Mouse (Mus musculus) fibroblast of lung, adult 2 months (primary cell): Measurements from ENCODE around the gene Scamp2.

Source experiments
- DNase-seq: peaks from one replicate; pipeline ENCODE4 v3.0.0-alpha.2; 2011; ENCODE audit warnings: low read depth

Scamp2 gene

DNA sequence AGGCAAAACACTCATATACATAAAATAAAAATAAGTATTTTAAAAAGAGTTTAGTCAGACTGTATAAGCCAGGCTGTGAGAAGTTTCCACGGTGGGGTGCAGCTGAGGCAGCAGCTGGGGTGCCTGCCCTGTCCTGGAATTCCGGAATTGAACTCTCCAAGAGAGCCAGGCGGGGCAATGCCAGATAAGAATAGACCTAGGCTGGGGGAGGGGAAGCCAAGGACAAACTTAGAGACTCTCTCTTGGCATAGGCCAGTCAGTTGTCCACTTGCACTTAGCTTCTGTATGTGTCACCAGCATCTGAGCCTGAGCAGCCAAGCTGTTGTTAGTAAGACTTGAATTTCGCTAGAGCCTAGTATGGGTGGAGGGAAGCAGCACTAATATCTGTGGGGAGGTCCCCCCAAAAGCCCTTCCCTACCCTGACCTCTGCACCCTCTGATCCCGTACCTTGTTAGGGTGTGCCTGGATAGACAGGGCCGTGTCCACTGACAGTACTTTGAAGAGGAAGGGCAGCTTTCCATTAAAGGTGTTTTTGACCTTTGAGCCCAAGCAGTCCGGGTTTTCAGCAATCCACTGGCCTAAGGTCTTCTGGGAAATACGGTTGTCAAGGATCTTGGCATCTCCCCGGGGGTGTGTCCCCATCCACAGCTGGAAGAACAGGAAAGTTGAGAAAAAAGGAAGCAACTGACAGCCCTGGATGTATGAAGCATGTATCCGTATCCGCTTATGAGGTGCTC, 10.4 kb upstream of the Scamp2 start:
- DNase-seq: no peak

DNA sequence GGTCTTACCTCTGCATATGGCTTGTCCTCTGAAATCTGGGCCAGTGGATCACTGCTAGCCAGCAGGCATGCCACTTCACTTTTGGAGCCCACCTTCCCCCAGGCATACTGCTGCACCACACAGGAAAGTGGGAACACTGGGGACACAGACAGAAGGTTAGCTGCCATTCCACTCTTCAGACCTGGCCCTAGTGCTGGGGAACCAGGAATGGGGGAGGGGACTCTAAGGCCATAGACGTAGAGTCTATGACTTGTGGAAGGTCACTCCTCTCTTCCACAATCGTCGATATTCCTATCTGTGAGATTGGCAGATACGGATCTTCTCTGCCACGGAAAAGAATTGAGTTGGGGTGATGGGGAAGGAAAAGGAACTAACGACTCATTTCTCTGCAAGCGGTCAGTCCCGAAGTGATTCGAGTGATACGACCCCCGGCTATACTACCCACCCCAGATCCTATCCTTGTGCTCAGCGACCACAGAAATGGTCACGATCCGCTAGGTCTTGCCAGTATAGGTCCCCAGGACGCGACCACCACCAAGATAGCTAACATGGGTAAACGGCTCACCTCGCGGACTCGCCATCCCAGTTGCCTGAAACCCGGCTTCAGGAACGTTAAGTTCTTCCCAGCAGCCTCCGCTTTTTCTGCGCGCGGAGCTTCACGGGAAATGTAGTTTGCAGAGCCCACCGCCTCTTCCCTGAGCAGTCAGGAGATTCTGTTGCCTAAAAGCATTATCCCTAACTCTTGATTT, 8.4 kb upstream of the Scamp2 start, which contains the start of gene Mpi:
Gene Mpi (minus strand): TSS at position 625 of the 749 bp plus-strand sequence.
- DNase-seq: no peak

DNA sequence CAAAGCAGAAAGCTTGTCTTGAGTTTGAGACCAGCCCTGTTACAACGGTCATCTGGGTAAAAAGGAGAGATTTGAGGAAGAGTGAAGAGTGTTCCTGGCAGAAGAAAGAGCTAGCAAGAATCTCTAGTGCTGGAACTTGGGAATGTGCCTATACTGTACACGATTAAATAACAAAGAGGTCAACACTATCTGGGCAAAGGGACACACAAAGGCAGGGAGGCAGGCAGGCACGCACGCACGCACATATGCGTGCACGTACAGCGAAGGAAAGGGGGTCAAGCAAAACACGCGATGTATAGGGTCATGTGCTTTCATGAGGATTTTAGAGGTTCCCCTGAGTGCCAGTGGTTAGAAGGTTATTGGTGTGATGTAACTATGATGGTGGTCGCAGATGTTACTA, 7.6 kb upstream of the Scamp2 start:
- no peak for DNase-seq

DNA sequence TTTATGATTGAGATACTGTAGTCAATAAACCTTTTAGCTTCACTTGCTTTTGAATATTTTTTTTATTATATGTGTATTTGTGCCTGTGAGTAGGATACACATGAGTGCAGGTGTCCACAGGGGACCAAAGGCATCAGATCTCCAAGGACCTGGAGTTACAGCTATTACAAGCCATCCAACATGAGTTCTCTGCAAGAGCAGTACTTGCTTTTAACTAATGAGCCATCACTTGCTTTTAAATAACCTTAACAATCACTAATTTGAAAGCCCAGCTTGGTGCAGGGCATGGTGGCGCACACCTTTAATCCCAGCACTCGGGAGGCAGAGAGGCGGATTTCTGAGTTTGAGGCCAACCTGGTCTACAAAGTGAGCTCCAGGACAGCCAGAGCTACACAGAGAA, 6.0 kb upstream of the Scamp2 start:
- no peak for DNase-seq

DNA sequence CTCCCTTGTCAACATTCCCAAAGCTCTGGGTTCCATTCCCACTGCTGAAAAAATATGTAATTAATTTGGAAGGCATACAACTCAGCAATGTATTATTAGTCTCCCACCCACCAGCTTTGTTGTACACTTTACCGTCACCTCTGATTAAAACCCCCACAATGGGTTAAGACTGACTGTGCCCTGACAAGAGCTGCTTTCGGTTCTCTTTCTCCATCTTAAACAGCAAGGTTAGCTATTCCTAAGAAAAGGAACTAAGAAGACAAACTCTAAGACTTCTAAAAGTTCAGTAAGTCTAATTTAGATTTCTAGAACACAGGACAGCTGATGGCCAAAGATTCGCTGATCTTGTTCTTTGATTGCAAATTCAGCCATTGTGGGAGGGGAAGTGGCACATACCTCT, 3.5 kb upstream of the Scamp2 start:
- no peak for DNase-seq

DNA sequence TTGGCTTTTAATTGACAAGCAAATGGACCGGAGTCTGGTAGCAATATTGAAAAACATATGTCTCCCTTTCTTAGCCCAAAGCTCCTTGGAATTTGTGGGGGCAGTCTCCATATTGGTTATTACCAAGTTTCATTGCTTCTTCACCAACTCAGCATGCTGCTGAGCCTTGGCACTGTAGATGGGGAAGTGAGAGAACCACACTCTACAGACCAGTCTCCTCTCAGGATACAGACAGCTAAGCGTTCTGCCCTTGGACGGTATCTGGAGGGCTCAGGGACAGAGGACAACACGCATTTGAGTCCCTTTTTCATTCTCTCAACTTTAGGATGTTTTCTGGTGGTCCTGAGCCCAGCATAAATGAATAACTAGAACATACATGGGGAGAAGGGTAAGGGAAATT, 2.1 kb upstream of the Scamp2 start:
- DNase-seq: no peak

DNA sequence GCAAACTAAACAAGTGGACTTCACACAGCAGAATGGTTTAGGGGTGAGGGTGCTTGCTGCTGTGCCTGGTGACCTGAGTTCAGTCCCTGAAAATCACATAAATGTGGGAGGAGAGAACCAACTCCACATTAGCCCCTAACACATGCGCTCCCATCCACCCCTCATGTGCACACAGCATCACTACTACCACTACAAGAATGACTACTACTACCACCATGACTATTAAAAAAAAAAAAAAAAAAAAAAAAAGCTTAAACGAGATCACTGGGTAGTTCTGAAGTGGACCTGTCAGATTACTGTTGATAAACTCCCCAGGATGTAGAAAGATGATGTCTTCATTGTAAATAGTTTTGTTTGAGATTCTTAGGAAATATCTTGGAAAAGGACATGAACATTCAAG, 1.2 kb upstream of the Scamp2 start:
- no peak for DNase-seq

DNA sequence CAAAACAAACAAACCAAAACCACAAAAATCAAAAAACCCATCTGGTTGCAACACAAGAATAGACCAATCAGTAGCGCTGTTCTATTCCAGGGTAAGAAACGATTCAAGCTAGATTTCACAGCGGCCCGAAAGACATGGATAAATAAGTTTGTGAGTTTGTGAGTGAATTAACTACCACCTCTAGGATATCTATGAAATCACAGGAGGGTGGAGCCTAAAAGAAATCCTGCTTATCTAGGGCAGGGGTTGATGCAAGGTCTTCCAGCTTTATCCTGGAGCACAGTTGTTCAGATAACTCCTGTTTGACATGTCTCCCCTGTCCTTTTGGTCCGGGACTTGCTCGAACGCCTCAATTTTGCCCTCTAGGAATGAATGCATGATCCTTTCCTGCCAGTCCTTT, 480 bp upstream of the Scamp2 start:
- no peak for DNase-seq

DNA sequence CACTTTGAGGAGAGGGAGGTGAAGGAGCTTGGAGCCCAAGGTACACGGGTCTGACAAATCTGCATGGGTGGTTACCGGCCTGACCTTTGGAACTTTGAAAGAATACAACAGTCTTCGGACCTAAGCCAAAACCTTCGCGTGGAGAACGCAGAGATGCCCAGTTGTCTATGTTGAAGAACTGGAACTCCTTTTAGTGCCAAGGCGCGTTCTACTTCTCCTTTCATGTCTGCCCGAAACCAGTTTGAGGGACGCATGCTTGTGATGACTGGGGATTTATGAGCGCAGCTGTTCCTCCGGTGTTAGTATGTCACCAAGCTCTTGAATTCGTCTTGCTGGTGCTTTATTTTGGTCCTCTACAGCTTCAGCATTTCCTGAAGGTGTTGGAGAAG, 962 bp downstream of the Scamp2 start:
- no peak for DNase-seq

DNA sequence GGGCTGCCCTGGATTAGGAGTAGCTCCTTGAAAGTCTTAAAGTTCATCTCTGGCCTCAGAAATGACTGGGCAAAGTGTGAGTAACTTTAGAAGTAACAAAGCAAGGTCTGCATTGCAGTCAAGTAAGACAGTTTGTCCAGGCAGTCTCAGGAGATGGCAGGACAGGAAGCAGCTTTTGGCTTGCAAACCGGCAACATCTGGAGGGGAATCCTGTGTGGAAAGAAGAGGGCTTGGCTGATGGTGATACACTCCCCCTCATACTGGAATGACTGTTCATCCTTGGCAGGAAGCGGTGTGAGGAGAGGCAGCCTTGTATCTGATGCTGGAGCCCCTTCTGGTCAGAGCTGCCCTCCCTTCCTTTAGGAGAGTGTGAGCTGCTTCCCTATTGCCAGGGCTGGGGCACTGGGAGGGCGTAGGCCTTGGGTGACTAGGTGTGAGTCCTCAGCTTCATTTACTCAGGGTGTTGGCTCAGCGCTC, 2.2 kb downstream of the Scamp2 start:
- no peak for DNase-seq

DNA sequence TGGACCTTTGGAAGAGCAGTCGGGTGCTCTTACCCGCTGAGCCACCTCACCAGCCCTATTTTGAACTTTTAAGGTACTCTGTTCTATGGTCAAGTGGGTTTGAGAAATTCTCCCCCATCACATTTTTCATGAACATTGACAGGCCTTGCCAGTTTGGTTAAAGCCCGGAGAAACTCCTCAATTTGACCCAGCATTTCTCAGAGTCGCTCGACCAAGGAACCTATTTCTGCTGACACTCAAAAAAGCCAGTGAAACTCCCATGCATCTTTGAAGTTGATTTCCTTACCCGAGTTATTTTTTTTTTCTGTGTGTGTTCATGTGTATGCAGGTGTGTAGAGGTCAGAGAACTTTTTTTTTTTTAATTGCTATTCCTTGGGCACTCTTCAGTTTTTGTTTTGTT, 3.9 kb downstream of the Scamp2 start:
- no peak for DNase-seq

DNA sequence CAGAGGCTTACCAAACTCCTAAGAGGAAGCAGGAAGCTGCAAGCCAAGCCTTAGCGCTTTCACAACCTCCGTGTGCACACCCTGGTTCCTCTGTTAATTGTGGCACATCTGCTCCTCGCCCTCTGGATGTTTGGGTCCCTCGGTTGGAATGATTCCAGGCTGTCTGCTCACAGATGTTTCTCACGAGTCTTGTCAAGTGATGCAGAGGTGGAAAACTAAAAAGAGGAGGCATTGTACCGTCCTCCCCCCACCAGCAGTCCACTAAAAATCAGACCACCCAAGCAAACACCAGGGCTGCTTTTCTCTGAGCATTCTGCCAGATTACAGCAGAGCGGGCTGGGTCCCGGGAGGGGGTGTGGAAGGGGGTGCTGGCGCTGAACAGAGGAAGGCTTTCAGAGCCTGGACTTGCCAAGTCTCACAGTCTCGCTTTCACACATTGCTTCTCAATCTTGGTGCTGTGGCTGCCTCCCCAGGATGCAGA, 5.0 kb downstream of the Scamp2 start:
- DNase-seq: peak; percentile 46

DNA sequence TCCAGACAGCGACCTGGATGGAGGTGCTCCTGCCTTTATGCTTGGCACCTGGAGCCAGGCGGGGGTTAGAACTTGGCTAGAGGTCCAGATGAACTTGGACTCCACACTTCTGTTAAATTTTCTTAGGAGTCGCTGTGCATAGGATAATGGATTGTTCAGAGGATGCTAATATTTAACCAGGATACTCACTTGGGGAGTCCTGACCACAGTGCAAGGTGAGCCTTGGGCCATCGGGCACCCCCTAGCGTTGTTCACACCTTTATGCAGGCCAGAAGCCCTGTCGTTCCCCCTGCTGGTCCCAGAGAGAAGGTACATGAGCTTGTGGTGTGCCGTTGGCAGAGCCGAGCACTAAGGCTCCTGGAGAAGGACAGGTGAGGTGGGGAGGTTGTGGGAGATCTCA, 6.1 kb downstream of the Scamp2 start:
- no peak for DNase-seq

DNA sequence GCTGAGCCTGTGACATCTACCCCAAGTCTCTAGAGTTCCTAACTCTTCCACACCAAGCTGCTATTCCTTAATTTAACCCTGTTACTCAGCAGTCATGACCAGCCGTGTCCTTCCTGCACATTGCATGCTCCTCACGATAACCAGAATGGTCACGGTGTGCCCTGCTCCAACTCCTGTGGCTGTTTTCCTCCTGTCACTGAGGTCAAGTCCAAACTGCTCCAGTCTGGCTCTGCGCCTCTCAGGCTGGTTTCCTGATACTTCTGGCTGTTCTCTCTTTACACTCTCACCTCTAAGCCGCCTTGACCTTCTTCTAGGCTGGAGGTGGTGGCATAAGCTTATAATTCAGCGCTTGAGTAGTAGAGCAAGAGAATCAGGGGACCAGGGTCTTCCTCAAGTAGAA, 7.8 kb downstream of the Scamp2 start:
- no peak for DNase-seq

DNA sequence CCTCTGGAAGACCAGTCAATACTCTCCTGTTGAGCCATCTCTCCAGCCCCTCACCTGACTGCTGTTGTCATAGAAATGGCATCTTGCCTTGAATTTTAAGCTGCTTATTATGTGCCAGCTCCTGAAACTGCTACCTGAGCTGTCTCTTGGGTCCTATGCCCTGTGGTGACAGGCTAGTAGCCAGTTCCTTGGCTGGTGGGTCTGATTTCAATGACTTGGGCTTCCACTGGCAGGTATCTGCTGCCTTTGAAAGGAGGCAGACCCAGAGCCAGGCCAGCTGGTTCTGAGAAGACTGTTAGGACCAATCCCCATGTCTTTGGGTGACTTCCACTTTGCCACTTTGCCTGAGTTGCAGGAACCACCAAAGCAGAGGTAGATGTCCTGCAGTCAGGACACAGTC, 13.7 kb downstream of the Scamp2 start:
- no peak for DNase-seq

DNA sequence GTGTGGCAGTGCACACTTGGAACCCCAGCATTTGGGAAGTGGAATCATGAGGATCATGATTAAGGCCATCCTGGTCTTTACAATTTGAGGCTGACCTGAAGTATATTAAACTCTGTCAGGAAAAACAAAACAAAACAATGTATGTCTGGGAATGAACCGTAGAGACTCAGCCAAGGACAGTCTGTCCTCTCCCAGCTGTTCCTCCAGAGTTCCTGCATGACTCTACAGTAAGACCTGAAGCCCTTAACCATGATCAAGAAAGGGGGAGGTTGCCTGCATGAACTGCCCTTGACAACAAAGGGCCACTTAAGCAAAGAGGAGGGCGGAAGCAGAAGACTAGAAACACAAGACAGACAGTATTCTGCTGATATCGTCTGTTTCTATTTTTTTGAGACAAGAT, 14.8 kb downstream of the Scamp2 start:
- no peak for DNase-seq

DNA sequence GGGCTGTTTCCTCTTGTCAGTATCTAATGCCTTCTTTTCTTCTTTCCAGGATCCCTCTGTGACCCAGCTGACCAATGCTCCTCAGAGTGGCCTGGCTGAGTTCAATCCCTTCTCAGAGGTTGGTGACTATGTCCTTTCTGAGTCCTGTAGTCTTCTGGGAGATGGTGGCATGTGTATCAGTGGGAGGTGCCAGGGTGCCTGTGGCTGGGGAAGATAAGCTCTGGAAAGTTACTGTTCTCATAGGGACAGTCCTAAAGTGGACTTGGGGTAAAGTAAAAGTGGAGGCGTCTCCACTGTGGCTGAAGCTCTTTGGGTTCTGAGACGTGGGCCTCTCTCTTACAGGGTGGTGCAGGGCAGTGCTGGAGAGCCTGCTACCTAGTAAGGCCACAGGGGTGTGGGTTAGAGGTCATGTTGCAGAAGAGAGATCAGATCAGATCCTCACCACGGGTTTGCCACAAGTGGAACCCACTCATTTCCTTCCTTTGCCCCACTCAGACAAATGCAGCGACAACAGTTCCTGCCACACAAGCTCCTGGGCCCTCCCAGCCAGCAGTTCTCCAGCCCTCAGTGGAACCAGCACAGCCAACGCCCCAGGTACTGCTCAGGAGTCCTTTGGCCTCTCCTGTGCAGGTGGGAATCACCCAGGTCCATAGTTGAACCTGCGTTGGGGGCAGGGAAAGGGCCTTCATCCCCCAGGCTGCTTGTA, 16.6 kb downstream of the Scamp2 start:
- DNase-seq: no peak

DNA sequence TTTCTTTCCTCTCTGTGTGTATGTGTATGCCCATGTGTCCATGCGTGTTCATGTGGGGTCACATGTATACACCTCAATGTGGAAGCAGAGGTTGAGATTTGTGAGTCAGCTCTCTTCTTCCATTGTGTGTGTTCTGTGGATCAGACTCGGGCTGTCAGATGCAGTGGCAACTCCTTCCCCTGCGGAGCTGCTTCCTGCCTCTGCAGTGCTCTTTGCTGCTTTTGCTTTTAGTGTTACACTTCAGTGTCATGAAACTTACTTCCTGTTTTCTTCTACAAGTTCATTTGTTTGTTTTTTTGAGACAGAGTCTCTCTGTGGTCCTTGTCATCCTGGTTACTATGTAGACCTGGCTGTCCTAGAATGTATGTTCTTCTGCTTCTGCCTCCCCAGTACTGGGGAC, 24.2 kb downstream of the Scamp2 start:
- DNase-seq: no peak

DNA sequence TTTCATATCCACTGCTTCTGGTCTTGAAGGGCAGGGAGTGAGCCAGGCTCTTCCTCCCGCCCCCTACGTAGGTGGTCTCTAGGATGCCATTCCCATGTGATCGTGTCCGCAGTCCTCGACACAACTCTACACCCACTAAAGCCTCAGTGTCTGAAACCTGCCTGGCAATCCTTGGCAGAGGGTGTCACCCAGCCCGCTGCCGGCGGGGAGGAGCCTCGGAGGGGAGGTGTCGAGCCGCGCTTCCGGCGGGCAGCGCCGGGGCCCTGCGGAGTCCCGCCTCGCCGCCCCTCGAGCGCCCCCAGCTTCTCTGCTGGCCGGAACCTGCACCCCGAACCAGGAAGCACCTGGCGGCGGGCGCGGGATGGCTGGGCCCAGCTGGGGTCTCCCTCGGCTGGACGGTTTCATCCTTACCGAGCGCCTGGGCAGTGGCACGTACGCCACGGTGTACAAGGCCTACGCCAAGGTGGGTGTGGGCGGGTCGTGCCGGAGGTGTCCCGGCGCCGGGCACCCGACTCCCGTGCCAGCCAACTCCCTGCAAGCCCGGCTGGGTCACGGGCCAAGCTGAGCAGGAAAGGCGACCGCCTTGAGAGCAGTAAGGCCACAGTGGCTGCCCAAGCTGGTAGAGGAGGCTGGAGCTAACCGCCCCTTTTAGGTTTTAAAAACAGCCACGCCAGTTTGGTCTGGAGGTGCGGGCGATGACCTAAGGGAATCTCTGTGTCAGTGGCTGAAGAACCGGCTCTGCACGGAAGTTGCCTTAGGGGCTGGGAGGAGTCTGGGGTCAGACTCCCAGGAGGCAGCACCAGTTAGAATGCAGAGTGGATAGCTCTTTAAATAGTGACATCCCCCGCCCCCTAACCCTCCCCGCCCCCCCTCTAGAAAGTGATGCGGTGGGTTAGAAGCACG, 28.7 kb downstream of the Scamp2 start, which contains the start of gene Ulk3:
Gene Ulk3 (plus strand): TSS at position 229 of the 903 bp plus-strand sequence.
- peak; percentile 56 for DNase-seq

DNA sequence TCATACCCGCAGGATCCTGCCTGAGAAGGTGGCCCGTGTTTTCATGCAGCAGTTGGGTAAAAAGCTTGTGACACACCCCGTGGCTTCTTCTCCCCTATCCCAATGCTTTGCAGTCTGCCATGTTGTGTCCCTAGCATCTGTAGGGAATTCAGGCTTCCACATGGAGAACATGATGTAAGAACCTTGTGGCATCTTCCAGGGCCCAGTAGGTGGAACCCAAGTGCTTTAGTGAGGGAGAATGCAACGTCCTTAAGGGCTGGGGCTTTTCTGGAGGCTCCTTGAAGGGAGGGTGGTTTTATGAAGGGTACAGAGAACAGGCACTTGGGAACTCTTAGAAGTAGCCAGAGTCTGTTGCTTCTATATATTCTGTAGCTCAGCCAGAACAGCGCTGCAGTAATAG, 30.0 kb downstream of the Scamp2 start:
- peak; percentile 41 for DNase-seq

DNA sequence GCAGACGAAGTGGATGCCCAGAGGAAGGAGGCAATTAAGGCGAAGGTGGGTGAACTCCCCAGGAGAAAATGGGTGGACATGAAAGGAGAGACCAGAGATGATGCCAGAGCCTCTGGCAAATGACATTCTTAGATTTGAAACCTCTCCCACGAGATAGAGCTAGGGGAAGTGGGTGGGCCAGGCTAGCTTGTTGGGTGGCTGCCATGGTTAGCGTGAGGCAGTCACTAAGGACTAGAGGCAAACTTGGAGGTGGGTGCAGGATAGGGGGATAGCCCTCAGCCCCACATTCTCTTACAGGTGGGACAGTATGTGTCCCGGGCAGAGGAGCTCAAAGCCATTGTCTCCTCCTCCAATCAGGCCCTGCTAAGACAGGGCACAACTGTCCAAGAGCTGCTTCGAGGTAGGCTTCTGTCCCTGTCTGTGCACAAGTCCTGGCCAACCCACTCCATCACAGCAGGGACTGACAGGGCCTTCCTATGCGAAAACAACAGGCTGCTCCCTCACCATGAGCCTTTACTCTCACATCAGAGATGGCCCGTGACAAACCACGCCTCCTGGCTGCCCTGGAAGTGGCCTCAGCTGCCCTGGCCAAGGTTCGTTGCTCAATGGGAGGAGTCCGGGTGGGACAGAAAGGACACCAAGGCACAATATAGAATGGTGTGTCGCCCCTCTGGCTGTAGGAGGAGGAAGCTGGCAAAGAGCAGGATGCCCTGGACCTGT, 32.9 kb downstream of the Scamp2 start:
- no peak for DNase-seq
